Mouse (Mus musculus) cerebellum, postnatal 36 days (tissue): ENCODE measurements around the gene Tnfaip8l2.
"Not testable (repeated sequence)": the region's sequence is repeated elsewhere in the genome, so short reads cannot be mapped to it uniquely, and the experiment has no call there.

Source experiments
- DNase-seq, 2 experiments: peaks; one replicate each; pipeline ENCODE4 v3.0.0; 2021 to 2022; ENCODE audit warnings: mixed read lengths in 2 of 2

Gene Tnfaip8l2

DNA sequence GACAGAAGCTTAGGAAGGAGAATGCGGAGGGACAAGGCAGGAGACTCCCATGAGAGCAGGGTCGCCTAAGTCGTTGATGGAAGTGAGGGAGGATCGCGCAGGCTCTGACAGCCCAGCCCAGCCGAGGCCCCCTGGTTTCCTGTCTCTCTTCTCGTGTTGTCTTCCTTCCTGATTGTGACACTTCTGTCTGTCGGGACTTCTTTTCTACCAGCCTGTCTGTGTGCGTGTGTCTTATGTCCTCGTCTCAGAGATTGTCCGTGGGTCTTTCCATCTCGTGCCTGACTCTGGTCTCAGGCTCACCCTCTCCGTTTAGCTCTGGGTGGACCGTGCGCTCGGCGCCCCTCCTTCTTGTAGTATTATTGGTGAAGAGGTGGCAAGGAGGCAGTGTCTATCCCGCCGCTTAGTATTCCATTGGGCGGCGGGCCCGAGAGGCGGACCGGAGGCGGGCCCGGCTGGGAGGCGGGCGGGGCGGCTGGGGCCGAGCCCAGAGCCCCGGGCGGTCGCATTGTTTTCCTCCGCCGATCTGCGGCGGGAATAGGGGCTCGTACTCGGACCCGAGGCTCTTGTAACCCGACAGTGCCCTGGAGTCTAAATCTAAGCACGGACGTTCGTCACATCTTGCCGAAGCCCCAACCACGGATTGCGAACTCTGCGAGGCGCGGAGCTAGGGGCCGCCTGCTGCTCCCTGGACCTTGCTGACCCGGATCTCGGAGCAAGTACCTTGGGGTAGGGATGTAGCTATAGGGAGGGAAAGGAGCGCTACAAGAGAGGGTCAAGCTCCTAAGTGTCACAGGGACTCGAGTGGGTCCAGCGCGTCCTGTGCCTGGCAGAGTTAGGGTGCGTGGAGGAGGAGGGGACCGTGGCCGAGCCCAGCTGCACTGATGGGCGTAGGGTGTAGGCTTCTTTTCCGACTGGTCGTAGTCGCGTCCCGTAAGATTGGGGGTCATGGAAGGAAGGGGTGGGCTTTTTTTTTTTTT lies 18.1 kb upstream of the Tnfaip8l2 start, which contains the start of gene Sema6c:
Gene Sema6c (plus strand): TSS at position 471 of the 977 bp plus-strand sequence.
- peak; percentile 85 to 92 for DNase-seq

DNA sequence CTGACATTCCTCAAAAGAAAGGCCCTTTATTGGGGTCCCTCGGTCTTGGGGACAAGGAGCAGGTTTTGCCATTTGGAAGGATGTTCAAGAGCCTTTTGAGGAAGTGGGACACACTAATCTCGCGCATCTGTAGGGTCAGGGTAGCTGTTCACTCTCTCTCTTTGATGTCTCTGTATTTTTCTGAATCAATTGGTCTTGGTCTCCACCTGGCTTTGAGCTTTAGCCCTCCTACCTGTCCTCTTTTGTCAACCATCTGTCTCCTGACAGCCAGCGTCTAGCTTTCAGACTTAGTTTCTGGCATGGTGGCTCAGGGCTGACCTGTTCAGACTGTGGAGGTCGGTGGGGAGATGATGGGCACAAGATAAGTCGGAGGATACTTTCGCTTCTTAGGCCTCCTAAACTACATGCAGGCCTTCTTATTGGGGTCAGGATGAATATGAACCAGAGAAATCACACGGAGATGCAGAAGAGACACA lies 17.4 kb upstream of the Tnfaip8l2 start:
- DNase-seq, result peak; percentile 19 to 26

DNA sequence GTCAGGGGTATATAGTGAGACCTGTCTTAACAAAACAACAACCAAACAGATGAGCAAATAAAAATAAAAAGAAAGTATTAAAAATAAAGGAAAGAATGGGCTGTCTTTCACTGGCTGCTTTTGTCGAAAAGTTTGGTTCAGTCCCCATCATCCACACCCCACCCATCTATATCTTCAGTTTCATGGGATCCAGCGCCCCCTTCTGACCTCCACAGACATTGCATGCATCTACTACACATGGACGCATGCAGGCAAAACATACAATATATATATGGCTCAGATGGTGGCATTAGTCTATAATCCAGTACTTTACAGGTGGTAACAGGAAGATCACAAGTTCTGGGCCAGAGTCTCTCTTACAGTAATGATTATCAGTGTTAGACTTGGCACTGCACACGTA lies 11.7 kb upstream of the Tnfaip8l2 start:
- DNase-seq, result peak; percentile 35 to 40

DNA sequence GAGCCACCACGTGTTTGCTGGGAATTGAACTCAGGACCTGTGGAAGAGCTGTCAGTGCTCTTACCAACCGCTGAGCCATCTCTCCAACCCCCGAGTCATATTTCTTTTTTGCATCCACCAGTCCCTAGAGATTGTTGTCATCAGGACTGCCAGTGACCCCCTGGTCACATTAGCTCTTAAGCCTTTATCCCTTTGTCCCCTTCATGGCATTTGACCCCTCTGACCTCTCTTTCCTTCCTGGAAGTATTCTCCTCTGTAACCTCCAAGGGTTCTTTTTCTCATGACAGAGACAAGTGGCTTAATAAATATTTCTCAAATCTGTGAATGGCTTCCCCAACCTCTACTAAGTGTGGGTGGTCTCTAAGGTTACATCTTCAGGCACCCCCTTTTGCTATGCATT lies 5.8 kb upstream of the Tnfaip8l2 start:
- DNase-seq, result no peak

DNA sequence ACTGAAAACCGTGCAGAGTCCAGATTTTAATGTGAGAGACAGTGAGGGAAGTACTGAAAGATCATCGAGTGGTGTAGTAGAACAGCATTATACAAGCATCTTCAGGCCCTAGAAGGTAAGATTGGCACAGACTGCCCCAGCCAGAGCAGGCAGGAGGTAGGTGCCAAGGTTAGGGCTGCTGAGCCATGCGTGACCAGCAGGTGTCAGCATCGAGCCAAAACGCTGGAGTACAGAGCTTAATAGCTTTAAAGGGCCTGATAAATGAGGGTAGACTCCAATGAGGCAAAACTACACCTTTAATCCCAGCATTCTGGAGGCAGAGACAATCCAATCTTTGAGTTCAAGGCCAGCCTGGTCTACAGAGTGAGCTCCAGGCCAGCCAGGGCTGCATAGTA lies 454 bp upstream of the Tnfaip8l2 start:
- peak; percentile 94 to 98 for DNase-seq

DNA sequence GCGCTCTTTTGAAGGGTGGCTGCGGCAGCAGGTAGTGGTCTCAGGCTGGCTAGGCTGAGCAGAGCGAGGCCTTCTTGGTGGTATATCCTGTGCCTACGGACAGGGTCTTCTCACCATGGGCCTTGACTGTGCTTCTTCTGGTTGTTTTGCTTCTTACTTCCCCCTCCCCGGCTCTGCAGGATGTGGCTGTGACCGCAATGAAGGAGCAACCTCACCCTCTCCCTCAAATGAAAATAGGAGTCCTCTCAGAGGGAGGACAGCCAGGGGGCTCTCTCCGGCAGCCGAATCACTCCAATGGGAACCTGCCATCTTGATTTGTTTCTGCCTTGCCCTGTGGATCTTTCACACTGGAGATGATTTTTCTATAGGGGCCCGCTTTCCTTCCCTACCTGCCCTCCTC lies 686 bp downstream of the Tnfaip8l2 start:
- DNase-seq, result no peak

DNA sequence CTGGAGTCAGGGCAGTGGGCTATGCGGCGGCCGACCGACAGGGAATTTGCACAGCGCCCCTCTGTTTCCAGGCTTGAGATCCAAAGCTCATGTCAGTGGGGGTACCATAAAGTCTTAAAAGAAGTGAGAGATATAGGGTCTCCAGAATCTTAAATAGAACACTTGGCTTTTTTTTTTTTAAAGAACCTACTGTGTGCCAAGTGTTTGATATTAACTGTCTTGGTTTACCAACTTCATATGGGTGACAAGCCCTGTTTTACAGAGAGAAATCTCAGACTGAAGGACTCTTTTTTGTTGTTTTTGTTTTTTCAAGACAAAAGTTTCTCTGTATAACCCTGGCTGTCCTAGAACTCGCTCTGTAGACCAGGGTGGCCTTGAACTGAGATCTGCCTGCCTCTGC lies 1.4 kb downstream of the Tnfaip8l2 start:
- no peak for DNase-seq

DNA sequence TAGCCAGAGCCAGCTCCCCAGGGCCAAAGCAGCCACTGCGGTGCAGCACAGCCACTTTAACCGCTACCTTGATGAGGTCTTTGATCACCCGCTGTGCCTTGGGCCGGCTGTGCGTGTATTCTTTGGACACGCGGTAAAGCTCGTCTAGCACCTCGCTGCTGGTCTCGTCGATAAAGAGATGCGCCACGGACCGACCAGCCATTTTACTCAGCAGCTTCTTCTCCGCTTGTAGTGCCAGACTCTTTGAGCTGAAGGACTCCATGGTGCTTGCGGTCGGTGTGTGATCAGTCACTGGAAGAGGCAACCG lies 1.9 kb downstream of the Tnfaip8l2 start:
- no peak for DNase-seq

DNA sequence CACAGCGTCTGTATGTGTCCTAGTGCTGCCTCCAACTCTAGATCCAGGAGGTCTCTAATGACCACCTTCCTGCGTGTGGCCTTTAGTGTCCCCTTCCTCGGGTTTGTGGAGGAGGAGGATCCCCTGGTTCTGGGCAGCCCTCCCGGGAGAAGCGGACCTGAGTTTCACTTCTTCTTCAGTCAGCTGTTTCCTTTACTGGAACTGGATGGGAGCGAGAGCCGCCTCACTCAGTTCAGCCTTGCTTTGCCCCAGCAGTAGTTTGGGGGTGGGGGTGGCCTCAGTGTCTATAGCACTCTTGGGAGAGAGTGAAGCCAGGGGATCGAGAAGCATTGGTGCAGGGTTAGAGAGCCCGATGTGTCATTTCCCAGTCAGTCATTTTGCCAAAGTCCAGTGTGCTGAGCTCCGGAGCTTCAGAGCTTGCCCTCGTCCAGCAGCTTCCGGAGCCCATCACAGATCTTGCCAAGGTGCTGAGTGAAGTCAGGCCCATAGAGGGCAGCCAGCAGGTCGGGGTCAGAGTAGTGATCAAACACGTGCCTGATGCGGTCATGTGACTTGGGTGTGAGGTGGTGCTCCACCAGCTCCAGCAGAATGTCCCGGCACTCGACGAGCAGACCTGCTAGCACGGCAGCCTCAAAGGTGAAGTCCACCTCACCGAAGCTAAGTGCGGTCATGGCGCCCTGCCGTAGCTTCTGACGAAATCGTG lies 2.4 kb downstream of the Tnfaip8l2 start:
- DNase-seq, result no peak

DNA sequence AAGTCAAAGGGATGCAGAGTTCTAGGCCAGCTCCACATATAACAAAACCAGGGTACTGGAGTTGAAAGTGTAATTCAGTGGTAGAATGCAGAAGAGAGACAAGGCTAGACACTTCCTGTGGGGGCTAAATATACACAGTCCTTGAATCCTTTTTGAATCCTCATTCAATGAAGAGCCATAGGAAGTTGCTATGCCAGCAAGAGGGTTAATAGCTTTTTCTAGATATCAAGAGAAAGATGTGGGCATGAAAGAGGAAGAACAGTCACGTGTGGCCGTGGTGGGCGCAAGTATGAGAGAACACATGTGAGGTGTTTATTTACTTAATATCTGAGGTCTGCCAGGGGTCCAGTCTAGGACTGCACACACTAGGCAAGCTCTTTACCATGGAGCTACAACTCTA lies 5.8 kb downstream of the Tnfaip8l2 start:
- DNase-seq, result no peak

DNA sequence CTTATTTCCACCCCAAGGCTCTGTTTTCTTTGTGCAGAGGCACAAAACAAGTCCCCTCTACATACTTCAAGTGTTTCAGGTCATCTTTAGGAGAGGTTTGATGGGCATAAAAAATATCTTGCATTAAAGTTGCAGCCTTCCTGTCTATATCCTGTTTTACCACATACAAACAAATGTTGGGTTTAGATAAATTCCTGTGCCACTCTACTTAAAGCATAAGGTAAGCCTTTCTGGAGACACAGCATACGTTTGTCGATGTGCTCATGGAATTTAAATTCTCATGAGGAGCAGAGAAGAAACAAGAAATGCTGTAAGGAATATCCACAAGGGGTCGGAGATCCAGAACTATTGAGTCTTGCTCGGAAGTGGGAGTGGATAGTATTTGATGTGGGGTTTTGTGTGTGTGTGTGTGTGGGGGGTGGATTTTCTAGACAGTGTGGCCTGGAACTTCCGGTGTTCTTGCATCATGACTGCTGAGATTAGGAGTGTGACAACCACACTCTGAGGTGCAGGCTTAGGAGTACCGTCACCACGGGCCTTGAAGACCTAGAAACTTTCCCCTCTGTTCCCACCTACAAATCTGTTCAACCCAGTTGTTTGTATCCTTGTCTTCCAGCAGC lies 6.6 kb downstream of the Tnfaip8l2 start:
- no peak for DNase-seq

DNA sequence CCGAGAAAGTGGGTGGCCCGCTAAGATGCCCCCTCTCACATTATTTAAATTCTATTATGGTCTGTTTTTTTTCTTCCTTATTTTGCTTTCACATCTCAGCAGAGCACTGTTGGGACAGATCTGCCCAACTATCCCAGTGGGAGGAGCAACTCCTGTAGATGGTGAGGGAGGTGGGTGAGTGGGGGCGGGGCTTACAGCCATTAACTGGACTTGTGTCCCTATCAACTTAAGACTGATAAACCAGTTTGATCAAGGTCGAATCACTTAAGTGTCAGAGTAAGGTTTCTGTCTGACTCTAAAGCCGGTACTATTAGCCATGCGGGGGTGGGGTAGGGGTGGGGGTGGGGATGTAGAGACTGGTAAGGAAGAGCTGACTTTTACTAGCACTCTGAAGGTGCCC lies 7.1 kb downstream of the Tnfaip8l2 start:
- DNase-seq, result peak in 1 of 2 experiments; percentile 43

DNA sequence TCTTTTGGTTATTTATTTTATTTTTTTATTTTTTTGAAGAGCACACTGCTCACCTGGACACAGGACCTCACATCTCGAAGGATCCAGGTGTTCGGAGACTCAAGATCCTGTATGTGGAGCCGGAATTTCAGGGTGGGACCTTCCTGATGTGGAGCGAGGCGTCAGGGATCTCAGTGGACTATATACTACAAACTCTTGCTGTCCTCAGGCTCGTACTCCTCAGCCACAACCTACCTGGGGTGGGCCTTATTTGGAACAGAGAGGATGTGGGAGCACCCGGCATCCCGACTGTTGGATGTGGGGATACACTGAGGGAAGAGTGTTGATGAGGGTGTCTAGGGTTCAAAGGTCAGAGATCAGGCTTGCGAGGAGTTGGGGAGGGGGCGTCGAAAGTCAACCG lies 8.0 kb downstream of the Tnfaip8l2 start:
- DNase-seq, result not testable (repeated sequence)

DNA sequence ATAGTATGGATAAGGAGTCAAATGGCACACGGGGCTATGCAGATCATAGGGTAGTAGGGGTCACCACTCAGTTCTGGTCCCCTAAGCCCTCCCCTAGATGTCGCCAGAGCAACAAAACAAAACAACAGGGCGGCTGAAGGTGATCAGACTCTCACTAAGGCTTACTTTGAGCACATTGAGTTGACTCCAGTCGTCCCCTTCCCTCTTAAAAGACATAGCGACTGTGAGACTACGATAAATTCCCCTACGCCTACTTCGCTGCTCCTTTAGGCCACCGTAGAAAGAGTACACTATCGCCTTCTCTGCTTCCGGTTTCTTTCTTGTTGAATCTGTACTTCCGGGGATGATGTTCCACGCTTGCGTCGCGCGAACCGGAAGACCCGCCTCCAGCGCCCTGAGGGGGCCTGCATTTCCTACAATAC lies 8.5 kb downstream of the Tnfaip8l2 start, which contains the start of the genes Scnm1 and Lysmd1:
Gene Scnm1 (minus strand): TSS at position 332 of the 422 bp plus-strand sequence.
Gene Lysmd1 (plus strand): TSS at position 409 of the 422 bp plus-strand sequence.
- peak; percentile 87 to 91 for DNase-seq

DNA sequence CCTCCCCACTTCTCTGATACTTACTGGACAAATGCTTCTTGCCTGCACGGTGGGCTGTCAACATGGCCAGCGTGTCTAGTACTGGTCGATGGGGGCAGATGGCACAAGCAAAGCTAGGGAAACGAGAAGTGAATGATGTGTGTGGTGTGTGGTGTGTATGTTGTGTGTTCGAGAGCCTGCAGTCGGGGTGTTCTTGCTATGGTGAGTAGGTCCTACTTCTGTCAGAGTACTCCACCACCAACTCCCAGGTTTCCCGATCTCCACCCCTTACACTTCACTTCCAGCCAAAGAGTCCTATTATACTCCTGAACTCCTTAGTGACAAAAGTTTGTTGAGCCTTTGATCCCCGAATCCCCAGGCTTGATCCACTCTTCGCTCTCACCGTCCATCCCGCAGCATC lies 9.0 kb downstream of the Tnfaip8l2 start:
- no peak for DNase-seq

DNA sequence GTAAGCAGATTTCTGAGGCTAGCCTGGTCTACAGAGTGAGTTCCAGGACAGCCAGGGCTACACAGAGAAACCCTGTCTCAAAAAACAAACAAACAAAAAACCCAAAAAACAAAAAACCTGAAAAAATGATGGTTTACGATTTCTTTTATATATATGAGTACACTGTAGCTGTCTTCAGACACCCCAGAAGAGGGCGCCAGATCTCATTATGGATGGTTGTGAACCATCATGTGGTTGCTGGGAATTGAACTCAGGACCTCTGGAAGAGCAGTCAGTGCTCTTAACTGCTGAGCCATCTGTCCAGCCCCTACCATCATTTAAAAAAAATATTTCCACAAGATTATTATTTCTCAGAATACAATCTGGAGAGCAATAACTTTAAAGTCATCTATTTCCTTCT lies 9.8 kb downstream of the Tnfaip8l2 start:
- DNase-seq, result not testable (repeated sequence)

DNA sequence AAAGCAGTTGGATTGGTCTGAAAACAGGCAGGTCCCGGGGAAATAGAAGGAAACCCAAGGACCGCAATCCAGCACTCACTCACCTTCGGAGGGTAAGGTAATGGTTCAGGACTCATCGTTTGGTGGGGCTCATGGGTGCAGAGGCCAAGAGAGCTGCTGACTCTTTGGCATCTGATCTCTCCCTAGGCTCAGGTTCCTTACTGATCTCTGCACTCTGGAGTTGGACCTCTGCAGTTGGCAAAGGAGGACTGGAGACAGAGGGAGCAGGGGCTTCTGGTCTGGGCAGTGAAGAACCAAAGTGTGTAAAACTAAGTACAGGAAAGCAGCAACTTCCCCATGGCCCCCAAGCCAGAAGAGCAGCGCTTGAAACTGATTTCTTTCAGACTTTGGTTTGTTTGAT lies 12.1 kb downstream of the Tnfaip8l2 start:
- DNase-seq, result no peak

DNA sequence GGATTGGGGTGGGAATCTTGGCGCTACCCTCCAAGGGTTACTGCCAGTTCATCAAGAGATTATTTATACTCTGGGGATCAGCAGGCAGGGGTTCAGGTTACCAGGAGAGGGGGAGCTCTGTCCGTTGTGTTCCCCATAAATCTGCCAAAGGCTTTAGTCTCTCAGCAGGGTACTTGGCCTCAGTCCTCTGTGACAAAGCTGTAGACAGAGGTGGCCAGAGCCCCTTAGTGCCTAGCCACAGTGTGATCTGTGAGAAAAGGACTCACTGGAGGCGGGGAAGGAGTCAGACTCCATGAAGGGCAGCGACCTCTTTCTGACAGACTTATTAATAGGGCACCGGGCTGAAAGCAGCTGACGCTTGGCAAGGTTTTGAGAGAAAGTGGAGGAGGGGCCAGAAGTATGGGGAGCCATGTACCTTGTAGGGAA lies 12.9 kb downstream of the Tnfaip8l2 start:
- DNase-seq, result peak; percentile 62 to 65

DNA sequence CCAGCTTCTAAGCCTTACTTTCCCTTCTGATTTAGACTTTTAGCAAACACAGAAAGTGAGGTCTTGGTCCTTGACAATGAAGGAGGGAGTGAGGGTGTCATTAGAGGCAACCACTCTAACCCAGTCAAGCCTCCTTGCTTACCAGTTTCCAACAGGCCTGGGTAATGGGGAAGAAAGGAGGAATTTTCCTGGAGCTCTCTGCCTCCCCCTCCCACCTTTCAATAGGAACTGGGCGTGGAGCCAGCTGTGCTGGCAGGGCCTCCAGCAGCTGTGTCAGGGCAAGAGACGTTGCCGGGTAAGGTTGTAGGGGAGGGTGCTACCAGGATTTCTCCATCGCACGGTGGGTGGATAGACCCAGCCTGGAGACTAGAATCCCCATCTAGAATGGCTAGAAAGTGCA lies 17.2 kb downstream of the Tnfaip8l2 start:
- no peak for DNase-seq

DNA sequence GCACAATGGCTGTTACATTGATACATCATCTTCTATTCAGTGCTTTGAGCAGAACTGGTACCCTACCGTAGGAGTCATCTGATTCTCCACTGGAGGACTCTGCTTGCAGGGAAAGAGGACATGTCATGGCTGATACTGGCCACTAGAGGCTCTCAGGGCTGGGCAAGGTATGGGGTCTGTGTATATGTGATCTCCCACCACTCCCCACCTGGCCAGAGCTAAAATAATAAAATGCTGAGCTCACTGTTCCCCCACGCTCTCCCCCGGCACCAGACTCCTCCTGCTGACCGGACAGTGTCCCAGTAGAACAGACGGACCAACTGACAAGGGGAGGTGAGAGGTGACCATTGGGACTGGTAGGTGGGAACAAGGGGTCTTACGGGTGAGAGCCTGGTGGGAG lies 17.9 kb downstream of the Tnfaip8l2 start, which contains the start of gene Tmod4:
Gene Tmod4 (plus strand): TSS at position 231 of the 400 bp plus-strand sequence.
- DNase-seq, result no peak

DNA sequence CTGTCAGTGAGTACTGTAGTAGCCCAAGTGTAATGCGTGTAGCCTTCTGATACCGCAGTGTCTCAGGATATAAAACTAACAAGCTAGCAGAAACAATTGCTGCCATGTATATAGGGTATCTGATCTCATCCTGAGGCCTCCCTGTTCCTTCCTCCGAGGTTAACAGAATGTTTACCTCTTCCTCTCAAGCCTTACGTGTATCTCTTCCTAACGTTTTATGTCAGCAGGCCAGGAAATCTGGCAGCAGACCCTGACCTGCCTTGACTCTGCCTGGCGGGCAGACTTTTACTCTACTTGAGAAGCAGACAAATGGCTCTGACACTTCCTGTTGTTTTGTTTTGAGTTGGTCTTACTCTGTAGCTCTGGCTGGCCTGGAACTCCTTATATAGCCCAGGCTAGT lies 20.6 kb downstream of the Tnfaip8l2 start:
- DNase-seq, result no peak

DNA sequence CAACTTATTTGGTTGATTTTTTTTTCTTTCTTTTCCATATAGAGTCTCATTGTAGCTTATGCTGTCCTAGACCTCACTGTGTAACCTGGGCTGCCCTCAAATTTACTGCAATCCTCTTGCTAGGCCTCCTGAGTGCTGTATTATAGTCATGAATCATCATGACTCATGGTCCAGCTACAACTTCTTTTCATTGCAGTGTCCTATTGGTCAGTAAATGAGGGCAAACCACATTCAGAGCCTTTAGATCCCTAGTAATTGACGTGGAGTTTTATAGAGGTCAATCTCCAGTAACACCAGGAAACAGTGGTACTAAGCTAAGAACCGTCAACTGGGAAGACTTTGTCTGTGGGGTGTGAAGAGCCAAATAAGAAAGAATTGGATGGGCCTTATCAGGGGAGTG lies 24.4 kb downstream of the Tnfaip8l2 start:
- no peak for DNase-seq

DNA sequence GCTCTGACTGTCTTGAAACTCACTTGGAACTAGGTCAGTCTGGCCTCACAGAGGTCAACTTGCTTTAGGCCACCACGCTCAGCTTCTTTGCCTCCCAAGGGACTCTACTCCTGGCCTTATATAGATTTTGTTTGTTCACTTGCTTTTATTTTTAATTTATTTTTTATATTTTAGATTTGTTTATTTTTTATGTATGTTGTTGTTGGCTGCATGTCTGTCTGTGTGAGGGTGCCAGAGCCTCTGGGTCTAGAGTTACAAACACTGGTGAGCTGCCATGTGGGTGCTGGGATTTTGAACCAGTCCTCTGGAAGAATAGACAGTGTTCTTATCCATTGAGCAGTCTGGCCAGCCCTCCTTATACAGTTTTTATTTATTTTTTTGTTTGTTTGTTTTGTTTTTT lies 29.4 kb downstream of the Tnfaip8l2 start:
- DNase-seq, result no peak
